Mouse (Mus musculus) liver, adult 2 months (tissue): ENCODE measurements around the gene Pwwp2b.

Experiments used
- CTCF ChIP-seq: fragments of 200-500 bp; IDR thresholded peaks from 2 replicates; pipeline ENCODE4 v1.5.1; 2011; ENCODE audit warnings: low read depth, low read length, control low read depth
- POLR2A ChIP-seq: fragments of 200-500 bp; IDR thresholded peaks from 2 replicates; pipeline ENCODE4 v1.6.1; 2011; ENCODE audit warnings: low read length, control low read depth; ENCODE audit not compliant: insufficient read depth; ENCODE audit errors: extremely low read depth

GRCm38 (mm10) chr7:139224725-139225124 lies 23.6 kb upstream of the Pwwp2b start:
- TF ChIP-seq POLR2A (no peak), CTCF (no peak)
